Mouse (Mus musculus): ENCODE measurements around the gene Kremen2.
A peak's percentile ranks its signal among the peaks of the same experiment; 100 is the strongest.

GRCm38 (mm10) chr17:23774090-23774489 is 28.5 kb upstream of the Kremen2 start:
- TF ChIP-seq CTCF (IDR thresholded peaks at IDR 0.05; ENCODE audit: extremely low read depth, insufficient read depth, insufficient read length, insufficient replicate concordance) (peak; percentile 93), POLR2A (IDR thresholded peaks at IDR 0.05; ENCODE audit: low read depth, low read length) (no peak)

All from spleen, adult 2 months (tissue).